Mouse (Mus musculus): ENCODE data around the gene L3mbtl2. TPM values are rescaled to one million over a fixed set of nuclear protein-coding genes. Genes with fewer than 3 reads are reported as not detected.

L3mbtl2 gene
- polyA plus RNA-seq, 1 experiment from 2014 or later, result 32.7 TPM

Other genes with a start within 250 kb of the L3mbtl2 start
- gene Rbx1, start 197.6 kb upstream of the L3mbtl2 start, polyA plus RNA-seq (2015; fragmentation: Nextera tagmentation; extraction: Ambion mirVana), result 378 and 408 TPM in 2 replicates
- gene Ep300, start 78.5 kb upstream of the L3mbtl2 start, polyA plus RNA-seq (2015; fragmentation: Nextera tagmentation; extraction: Ambion mirVana), result 19.5 and 21.9 TPM in 2 replicates
- 33.8 and 38.2 TPM in 2 replicates for gene Chadl, start 33.4 kb downstream of the L3mbtl2 start, polyA plus RNA-seq (2015; fragmentation: Nextera tagmentation; extraction: Ambion mirVana)
- gene Zc3h7b, start 81.2 kb downstream of the L3mbtl2 start, polyA plus RNA-seq (2015; fragmentation: Nextera tagmentation; extraction: Ambion mirVana), result 47.6 and 49.8 TPM in 2 replicates
- gene Rangap1, start 81.6 kb downstream of the L3mbtl2 start, polyA plus RNA-seq (2015; fragmentation: Nextera tagmentation; extraction: Ambion mirVana), result 154 and 157 TPM in 2 replicates
- 23.7 and 25.3 TPM in 2 replicates for gene Tef, start 138.5 kb downstream of the L3mbtl2 start, polyA plus RNA-seq (2015; fragmentation: Nextera tagmentation; extraction: Ambion mirVana)
- gene Tob2, start 194.9 kb downstream of the L3mbtl2 start, polyA plus RNA-seq (2015; fragmentation: Nextera tagmentation; extraction: Ambion mirVana), result 17.4 and 17.7 TPM in 2 replicates
- 119 and 123 TPM in 2 replicates for gene Phf5a, start 208.0 kb downstream of the L3mbtl2 start, polyA plus RNA-seq (2015; fragmentation: Nextera tagmentation; extraction: Ambion mirVana)
- 282 and 287 TPM in 2 replicates for gene Aco2, start 208.4 kb downstream of the L3mbtl2 start, polyA plus RNA-seq (2015; fragmentation: Nextera tagmentation; extraction: Ambion mirVana)

Data from hindbrain, embryonic 15.5 days (tissue).